Mouse (Mus musculus) adrenal gland, adult (tissue): ENCODE measurements around the gene Fblim1.

ENCODE experiments used
- DNase-seq, 2 experiments: peaks; one replicate each; pipeline ENCODE4 v3.0.0; 2022 to 2023; ENCODE audit warnings: low spot score in 1 of 2; ENCODE audit not compliant: inconsistent age in 2 of 2

Gene Fblim1

DNA sequence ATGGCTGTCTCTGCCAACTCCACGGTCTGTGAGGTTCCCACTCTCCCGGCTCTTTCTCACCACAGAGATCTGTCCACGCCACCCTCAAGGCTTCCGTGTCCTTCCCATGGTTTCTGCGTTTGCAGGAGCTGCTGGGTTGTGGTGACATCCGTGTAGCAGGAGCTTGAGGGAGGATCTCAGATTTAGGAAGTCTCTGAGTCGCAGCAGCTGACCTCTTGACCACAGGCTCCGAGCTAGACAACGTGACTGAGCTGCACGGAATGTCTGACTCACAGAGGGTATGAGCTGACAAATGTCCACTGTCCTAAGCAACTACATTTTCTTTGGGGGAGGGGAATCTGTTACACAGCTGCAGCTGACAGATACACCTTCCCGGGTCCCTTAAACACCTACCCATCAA lies at the start of gene Fblim1:
Gene Fblim1 (minus strand): TSS at position 236 of the 400 bp plus-strand sequence.
- DNase-seq: peak; percentile 74 to 86

DNA sequence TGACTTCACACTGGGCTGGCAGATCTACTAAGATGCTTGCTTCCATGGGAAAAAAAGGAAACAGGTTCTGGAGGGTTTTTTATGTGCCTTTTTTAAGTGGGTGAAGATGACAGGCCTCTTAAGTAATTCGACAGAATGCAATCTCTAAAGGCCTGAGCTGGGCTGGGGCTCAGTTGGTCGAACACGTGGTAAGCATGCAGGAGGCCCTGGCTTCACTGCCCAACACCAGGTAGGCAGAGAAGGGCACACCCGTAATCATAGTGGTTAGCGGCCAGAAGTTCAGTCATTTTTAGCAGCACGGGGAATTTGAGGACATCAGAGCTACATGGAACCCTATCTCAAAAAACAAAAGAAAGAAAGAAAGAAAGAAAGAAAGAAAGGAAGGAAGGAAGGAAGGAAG lies 48.6 kb upstream of the Fblim1 start:
- peak in 1 of 2 experiments; percentile 30 for DNase-seq

DNA sequence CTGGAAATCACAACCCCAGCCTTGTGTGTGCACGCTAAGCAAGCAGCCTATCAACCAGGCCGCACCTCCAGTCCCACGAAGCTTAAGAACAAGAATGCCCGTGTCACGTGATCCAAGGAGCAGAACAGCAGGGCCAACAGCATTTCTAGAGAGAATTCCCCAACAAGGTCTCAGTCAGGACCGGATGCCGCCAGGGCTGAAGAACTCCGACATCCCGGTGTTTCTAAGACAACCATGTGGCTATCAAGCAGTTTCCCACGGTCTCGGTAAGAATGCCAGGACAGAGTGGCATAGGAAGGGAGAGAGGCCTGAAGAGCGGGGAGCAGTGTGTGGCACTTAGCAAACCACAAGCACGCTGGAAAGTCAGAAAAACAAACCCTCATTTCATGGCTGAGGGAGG lies 47.9 kb upstream of the Fblim1 start:
- DNase-seq: no peak

DNA sequence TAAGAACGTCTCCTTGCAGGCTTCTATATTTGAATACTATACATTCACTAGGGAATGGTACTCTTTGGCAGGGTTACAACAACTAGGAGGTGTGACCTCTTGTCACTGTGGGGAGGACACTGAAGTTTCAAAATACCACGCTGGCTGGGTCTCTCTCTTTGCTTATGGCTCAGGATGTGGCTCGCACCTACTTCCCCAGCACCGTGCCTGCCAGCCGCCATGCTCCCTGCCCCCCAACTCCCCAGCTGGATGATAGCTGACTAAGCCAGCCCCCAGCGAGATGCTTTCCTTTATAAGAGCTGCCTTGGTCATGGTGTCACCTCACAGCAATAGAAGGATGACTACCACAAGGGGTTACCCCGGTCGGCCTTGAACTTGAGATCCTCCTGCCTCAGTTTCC lies 47.1 kb upstream of the Fblim1 start:
- no peak for DNase-seq

DNA sequence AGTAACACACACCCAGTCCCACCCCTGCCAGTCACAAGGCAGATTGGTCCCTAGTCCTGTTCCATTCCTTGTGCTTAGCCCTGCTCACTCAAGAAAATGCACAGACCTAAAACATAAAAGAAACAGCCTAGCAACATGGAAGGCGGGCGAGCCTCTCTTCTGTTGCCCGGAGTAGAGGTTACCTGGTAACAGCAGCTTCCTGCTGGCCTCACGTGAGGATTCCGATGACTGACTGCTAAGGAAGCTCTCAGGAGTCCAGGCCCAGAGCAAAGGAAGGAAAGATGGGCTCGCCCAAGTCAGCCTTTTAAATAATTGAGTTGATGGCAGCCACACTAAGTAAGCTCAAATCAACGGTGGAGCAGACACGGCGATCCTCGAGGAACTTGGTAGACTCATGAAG lies 46.0 kb upstream of the Fblim1 start:
- no peak for DNase-seq

DNA sequence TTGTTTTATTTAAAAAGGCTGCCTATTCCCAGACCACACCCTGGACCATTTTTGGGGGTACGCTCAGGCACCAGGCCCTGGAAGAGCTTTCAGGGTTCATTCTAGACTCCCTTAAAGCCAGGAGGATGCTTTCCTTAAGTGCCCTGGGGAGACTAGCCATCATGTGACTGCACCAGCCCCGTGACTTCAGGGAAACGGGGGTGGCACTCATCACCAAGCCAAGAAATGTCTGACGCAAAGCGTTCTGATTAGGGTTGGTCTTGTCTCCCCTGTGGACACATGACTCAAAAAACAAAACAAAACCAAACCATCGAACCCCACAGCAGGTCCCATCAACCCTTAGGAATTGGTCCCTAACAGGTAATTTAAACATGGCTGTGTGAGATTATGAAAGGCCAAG lies 45.4 kb upstream of the Fblim1 start:
- no peak for DNase-seq

DNA sequence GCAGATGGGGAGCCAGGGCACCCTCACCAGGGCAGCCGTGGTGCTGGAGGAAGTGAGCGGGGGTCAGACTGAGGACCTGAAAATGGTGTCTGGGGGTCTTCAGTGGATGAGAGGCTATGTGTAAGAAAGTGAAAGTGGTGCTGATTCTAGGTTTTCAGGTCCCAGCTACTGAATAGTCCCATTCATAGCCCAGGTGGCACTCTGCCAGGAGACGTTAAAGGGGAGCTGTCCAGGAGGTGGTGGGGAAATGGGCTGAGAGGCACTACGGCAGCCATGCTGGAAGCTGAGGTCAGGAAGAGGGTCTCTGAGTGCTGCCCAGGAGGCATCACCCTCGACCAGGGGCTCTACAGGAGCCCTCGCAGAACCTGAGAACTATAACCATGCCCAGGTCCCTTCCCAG lies 43.3 kb upstream of the Fblim1 start:
- DNase-seq: peak in 1 of 2 experiments; percentile 56

DNA sequence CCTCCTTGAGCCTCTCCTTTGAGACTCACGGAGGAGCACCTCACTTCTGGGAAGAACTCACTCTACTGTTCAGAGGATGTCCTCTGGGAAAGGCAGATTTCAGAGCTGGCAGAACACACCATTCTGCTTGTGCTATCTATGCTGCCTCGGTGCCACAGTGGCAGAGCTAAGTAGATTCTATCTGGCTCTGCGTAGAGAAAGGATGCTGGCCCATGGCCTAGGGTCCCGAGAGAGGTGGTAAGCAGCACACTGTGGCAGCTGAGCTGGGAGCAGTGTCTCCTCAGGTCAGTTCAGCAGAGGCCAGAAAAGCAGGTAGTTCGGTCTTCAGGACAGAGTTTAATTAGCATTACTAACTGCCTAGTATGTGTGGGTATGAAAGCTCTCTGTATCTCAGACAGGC lies 42.4 kb upstream of the Fblim1 start:
- DNase-seq: no peak

DNA sequence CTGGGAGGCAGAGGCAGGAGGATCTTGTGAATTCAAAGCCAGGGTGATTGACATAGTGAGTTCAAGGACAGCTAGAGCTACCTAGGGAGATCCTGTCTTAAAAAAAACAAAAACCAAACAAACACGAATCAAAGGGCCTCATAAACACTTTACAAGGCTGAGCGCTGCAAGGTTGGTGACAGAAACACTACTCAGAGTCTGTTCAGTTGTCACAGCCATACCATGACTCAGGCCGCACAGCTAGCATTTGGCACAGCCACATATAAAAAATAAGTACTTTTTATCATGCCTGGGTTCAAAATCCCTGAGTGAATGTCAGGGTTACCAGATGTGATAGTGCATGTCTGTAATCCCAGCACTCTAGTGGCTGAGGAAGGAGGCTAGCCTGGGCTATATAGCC lies 41.3 kb upstream of the Fblim1 start:
- DNase-seq: peak in 1 of 2 experiments; percentile 65

DNA sequence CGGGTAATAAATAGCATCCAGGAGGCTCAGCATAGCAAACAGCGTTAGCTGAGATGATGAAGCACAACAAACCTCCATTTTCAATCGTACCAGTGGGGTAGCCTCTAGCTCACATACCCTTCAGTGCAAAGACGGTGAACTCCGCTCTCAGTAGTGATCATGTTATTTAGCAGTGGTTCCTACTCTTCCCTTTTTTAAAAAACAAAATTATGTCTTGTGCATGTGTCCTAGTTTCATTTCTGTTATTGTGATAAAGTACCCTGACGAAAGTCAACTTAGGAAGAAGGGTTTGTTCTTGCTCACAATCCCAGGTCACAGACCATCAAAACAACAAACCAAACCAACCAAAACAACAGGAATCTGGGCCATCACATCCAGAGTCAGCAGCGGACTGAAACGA lies 40.1 kb upstream of the Fblim1 start:
- DNase-seq: no peak

DNA sequence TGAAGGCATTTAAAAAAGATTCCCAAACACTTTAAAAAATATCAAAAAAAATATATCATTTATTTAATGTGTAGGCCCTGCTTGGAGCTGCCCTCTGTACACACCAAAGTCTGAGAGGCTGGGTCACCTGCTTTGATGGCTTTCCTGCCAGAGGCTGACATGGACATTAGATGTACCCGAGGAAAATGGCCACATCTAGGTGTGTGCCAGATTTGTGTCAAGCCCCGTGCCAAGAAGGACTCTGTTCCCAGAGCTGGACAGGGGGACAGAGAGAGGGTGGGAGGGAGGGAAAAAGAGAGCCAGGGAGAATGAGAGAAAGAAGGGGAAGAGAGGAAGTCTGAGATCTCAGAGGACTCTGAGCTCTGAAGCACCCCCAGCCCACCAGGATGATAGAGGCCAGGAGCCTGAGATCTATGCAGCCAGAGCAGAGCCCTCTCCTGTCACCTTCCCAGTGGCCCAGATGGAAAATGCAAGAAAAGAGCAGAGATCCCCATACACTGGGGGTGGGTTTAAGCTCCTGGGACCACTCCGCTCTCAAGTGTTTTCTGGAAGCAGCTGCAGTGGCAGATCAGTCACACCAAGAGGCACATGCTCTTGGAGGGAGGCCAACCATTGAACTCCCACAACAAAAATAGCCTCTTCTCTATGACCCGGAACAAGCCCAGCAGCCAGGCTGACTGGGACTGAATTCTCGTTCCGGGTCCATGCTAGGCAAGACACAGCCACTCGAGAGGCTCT lies 37.4 kb upstream of the Fblim1 start:
- peak; percentile 72 to 85 for DNase-seq

DNA sequence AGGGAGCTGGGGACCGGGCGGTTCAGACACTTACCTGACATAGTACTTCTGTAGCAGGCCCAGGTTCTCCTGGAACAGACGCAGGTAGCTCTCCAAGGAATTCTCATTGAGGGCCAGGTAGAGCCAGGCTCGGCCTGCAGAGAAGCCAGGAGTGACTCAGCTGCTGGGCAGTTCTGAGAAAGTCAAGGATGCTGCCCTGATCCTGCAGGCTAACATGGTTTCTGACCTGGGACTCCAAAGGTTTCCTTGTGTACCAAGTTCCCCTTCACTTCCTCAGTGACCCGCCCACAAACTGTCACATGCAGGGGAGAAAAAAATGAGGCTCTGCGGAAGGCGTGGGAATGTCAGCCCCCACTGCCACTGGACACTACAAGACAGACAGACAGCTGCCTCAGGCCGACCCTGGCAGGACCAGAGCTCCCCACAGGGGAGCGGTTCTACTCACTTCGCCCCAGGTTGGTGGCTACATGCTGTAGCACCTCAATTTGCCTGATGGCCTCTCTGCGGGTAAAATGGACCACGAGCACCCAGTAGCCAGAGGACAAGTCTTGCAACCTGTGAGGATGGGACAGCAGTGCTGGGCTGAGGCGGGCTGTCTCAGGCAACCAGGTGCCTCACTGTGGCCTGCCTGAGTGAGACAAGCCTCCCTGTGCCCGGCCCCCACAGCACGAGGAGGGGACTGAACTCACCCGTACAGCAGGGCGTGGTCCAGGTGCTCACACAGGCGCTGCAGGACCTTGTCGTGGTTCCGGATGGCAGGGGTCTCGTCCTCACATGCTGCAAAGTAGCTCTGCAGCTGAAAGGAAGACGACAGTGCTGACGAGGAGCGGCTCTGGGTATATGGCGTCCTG lies 36.3 kb upstream of the Fblim1 start:
- DNase-seq: peak; percentile 50 to 71

DNA sequence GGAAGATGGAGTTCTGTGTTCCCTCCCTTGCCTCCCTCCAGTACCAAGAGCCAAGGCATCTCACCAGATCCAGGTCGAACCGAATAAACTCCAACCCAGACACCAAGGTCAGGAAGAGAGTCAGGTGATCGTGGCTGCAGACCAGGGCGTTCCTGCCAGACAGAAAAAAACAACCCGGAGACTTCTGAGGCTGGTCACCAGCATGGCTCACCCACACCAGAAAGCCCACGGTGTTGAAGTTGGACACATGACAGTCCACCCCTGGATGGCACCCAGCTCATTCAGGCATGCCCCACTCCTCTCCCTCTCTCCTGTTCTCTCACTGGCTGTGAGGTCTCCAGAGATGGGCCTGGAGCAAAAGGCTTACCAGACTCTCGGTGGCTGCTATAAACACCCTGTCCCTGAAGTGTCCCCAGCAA lies 35.5 kb upstream of the Fblim1 start:
- peak; percentile 64 to 71 for DNase-seq

DNA sequence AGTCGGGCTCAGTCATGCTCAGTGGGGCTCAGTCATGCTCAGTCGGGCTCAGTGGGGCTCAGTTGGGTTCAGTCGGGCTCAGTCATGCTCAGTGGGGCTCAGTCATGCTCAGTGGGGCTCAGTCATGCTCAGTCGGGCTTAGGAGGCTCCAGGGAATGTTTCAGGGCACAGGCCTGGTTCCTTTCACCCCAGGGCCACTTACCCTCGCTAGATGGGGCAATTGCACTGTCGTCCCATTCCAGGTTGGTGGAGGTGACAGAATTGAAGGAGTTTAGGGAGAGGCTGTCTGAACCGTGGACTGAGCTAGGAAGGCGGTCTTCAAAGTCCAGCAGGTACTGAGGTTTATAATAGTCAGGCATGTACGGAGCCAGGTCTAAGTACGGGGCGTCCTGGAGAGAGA lies 33.6 kb upstream of the Fblim1 start:
- no peak for DNase-seq

DNA sequence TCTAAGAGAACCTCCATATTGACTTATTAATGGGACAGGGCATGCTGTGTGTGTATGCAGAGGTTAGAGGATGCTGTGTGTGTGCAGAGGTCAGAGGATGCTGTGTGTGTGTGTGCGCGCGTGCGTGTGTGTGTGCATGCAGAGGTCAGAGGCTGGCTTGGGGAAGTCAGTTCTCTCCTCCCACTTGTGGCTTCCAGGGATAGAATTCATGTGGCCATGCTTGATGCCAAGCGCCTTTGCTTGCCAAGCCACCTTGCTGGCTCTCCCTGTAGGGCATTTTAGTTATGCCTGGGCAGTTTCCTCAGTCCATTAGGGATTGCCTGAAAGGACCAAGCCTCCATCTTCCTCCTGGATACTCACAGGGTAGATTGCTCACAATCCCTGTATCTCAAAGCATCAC lies 30.8 kb upstream of the Fblim1 start:
- no peak for DNase-seq

DNA sequence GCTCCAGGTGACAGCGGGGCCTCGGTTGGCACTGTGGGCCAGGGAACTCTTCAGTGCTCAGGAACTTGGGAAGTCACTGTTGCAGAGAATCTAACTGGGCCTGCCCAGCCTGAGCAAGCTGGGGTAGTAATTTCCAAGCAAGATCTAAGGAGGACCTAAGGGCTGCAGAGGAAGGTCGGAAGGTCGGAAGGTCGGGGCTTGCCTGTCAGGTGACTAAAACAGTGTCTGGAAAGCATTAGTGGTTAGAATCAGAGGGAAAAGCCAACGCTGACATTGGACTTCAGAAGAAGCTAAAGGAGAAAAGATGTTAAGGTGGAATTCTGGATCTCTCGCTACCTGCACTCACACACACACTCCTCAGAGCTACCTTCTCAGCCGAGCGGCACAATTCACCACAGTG lies 30.1 kb upstream of the Fblim1 start:
- DNase-seq: no peak

DNA sequence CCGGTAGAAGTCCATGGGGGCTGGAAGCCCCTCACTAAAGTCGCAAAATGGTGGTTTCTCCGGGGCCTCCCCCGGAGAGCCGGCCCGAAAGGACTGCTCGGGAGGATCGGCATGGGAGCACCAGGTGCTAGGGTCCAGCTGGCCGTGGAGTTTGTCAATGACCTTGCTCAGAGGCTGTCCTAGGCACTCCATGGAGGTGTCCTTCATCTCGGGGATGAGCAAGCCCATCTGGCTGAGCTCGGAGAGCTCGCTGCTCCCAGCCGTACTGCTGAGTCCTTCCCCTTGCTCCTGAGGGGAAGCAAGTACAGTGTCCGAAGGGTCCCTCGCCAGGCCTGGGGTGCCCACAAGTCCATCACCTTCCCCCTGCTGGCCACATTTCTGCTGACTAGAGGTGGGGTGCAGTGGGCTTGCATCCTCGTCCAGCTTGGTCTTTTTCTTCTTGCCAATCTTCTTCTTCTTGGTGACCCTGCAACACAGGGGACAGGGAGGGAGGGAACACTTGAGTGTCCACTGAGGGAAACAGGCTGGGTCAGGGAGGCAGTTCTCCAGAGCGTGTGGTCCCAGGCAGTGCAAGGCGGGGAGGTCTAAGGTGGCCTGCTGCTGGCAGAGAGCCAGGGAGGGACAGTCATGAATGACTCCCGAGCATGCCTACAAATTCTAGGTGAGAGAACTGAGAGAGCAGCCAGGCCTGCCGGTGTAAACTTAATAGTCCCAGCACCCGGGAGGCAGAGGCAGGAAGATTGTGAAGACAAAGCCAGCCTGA lies 26.4 kb upstream of the Fblim1 start:
- peak; percentile 64 to 74 for DNase-seq

DNA sequence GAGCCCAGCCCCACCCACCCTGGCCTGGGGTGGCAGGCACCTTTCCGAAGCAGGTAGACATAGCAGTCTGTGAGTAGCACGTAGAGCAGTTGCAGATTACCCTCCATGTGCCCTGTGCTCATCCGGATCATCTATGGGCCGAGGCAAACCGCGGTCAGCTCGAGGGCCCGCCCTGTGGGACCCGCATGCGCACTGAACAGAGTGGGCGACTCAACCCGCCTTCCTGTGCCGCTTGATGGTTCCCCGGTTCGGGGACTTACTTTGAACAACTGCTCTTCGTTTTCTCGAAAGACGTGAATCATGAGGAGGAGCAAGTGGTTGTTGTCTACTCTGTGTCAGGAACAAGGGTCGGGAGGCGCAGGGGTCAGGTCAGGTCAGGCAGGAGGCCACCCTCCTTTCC lies 25.4 kb upstream of the Fblim1 start:
- DNase-seq: no peak

DNA sequence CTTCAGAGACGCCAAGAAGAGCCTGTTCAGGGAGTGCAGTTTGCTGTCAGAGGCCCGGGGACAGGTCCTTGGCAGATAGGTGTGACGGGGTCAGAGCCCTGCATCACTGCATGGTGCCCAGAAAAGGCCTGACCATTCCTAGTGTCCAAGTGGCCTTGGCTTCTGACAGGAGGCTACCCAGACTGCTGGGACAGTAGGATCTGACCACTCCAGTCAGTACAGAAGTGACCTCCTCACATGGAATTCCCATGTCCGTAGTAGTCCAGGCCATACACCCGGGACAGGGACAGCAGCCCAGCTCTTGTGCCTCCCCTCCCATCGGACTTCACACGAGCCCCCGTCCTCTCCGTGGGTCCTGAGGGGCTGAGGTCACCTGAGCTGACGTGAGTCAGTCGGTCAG lies 24.1 kb upstream of the Fblim1 start:
- no peak for DNase-seq

DNA sequence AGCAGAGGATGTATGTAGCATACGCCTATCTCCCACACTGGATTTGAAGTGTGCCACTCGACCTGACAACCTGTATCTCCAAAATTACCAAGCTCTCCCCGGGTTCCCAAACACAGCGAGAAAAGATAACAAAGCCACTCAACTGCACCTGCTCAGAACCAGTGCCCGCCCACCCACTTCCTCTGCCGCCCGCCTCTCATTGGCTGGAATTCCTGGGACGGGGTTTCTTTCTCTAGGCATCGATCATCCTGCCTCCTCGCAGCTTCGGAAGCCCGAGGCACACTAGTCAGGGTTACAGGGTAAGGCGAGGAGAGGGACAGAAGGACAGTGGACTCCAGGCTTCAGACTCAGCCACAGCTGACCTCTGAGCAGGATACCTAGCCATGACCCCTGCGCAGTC lies 22.8 kb upstream of the Fblim1 start:
- no peak for DNase-seq

DNA sequence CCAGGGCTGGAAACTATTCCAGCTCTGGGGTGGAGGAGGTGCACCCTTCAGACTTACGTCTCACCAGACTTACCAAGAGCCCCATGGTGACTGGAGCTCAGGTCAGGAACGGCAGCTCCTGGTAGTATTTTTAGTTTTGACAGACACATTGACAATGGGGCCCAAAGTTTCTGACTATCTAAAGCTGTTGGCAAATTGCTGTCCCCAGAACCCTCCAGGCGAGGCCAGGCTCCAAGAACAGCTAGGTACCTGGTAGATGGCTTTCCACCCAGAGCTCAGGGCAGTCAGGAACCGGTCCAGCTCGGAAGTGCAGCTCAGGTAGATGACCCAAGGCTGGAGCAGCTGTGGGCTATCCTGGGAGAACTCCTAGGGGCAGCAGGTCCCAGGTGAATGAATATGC lies 21.6 kb upstream of the Fblim1 start:
- DNase-seq: no peak
